Mouse (Mus musculus) heart, postnatal 4 days (tissue): ENCODE data around the gene Bcl2l15. TPM values are rescaled to one million over a fixed set of nuclear protein-coding genes. Genes with fewer than 3 reads are reported as not detected.
A peak's percentile ranks its signal among the peaks of the same experiment; 100 is the strongest.
"Not testable (repeated sequence)": the region's sequence is repeated elsewhere in the genome, so short reads cannot be mapped to it uniquely, and the experiment has no call there.

ENCODE experiments used
- DNase-seq: peaks from one replicate; pipeline ENCODE4 v3.0.0; 2021
- total RNA-seq, 2 experiments: library from RNA; stranded (reverse); gene quantifications; 2 replicates each; pipeline ENCODE4 v1.2.3; 2021

Gene Bcl2l15
- total RNA-seq = not detected

DNA sequence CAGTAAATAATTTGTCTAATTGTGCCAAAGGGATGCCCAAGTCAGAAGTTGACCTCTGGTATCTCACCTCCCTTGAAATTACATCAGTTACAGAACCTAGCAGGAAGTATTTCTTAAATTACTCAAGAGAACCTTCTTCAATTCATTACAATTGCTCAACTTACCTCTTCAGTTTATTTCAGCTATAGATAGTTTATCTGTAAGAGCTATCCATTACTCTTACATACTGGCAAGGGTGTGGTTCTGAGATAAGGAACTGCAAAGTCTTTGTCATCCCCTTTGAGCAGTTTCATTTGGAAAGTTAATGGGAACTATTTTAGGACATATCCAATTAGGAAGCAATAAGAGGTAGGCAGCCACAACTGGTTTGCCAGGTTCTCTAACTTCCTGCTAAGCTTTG is at the start of gene Bcl2l15:
Bcl2l15 (plus strand) TSS at position 176 of the 400 bp plus-strand sequence.
- DNase-seq = no peak

DNA sequence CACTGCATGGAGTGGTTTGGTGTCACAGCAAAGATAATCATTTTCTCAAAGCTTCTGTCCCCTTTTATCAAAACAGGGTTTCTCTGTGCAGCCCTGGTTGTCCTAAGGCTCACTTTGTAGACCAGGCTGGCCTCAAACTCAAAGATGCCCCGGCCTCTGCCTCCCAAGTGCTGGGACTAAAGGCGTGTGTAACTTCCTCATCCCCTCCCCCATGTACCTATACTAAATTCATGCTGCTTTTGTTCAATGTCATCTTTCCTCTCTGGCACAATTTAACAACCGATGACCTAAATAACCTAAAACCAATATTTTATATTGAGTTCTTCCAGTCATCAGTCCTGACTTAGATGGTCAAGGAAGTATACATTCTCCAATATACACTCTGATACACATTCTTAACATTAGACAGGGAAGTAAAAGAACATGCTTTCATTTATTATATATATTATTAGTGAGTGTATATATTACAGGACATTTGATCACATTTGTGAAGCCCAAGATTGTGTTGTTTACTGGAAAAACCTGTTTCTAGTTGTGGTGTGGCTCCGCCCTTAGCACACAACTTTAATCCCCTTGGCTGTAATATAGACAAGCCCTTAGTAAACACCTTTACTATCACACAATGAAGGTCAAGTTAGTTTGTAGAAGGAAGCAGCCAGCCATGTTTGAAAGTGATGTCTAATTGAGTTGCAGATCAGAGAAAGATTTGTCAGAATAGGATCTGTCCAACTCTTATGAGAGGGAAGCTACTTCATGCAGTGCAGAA is 49.4 kb upstream of the Bcl2l15 start:
- no peak for DNase-seq

- no peak for DNase-seq
Measured at GRCm38 (mm10) chr3:103787225-103787624, 45.2 kb upstream of the Bcl2l15 start.

GRCm38 (mm10) chr3:103789096-103789495 is 43.3 kb upstream of the Bcl2l15 start:
- no peak for DNase-seq

GRCm38 (mm10) chr3:103789891-103790345 is 42.5 kb upstream of the Bcl2l15 start:
- peak; percentile 42 for DNase-seq

GRCm38 (mm10) chr3:103790346-103791145 is 41.9 kb upstream of the Bcl2l15 start:
- DNase-seq = peak; percentile 55

GRCm38 (mm10) chr3:103791230-103792110 is 40.9 kb upstream of the Bcl2l15 start, which contains the start of gene Hipk1:
Hipk1 (minus strand) TSS chr3:103791563.
- DNase-seq = peak; percentile 95

GRCm38 (mm10) chr3:103792111-103792406 is 40.3 kb upstream of the Bcl2l15 start:
- DNase-seq = not testable (repeated sequence)

- no peak for DNase-seq
Measured at GRCm38 (mm10) chr3:103792566-103792965, 39.8 kb upstream of the Bcl2l15 start.

DNA sequence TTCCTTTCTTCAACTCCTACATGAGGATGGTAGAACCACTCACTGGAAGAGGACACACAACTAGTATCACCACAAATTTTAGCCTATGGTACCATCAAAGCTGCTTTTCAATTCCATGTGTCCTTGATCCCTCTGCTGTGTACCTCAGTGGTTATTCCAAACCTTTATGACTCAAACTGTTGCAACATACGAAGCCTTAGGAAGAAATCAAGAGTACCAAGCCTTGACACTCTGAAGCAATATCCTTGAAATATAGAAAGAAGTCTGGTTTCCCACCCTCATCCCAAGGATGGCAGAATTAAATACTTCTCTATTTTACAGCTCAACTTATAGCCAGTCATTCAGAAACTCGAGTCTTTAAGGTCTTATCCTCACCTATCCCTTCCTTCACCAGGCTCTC is 36.0 kb upstream of the Bcl2l15 start:
- DNase-seq = no peak

GRCm38 (mm10) chr3:103799507-103799906 is 32.9 kb upstream of the Bcl2l15 start:
- DNase-seq = no peak

DNA sequence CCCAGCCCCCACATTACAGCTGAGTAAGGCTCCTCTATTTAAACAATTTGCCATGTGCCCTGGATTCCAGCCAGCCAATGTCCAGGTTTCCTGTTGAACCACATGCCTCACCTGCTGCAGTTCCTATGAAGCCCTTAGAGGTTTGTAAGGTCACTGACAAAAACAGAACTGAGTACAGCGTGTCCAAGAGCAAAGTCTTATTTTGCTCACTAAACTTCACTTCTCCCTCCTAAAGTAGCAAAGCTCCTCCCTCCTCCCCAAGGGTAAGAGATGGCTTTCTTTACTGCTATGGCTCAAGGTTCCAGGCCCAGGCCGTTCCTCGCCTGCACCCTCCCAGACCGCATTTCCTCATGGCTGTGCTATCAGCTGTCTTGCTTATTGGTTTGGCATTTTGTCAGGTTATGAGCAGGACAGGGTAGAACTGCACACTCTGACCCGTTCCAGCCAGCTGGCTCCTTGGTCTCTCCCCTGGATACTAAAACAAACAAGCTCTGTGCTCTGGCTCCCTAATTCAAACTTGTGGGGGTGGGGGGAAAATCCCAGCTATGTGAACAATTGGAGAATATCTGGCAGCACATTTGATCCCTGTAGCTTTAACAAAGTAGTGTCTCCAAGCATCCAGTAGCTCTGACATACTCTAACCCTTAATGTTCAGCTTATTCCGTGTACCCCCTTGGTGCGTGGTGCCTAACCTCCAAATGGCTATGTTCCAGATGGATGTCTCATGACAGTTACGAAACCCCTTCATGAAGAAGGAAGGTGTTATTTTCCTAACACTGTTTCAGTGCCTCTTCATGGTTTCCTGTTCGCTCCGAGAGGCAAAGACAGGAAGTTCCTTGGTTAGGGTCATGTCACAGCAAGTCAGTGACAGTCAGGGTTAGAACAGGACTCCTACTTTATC is 30.5 kb upstream of the Bcl2l15 start:
- DNase-seq = peak; percentile 81

GRCm38 (mm10) chr3:103802861-103803260 is 29.5 kb upstream of the Bcl2l15 start:
- no peak for DNase-seq

GRCm38 (mm10) chr3:103805671-103806070 is 26.7 kb upstream of the Bcl2l15 start:
- no peak for DNase-seq

GRCm38 (mm10) chr3:103808891-103809798 is 23.3 kb upstream of the Bcl2l15 start, which contains the start of the genes Dclre1b, Ap4b1 and Gm43064:
Dclre1b (minus strand) TSS chr3:103809444.
Ap4b1 (plus strand) TSS chr3:103809520.
Gm43064 (plus strand) TSS chr3:103809573.
- peak; percentile 94 for DNase-seq

- DNase-seq = no peak
Measured at GRCm38 (mm10) chr3:103809799-103810150, 22.6 kb upstream of the Bcl2l15 start.

- DNase-seq = no peak
Measured at GRCm38 (mm10) chr3:103810967-103811366, 21.4 kb upstream of the Bcl2l15 start.

GRCm38 (mm10) chr3:103827548-103827947 is 4.9 kb upstream of the Bcl2l15 start:
- DNase-seq = no peak

GRCm38 (mm10) chr3:103829036-103829435 is 3.4 kb upstream of the Bcl2l15 start:
- DNase-seq = no peak

DNA sequence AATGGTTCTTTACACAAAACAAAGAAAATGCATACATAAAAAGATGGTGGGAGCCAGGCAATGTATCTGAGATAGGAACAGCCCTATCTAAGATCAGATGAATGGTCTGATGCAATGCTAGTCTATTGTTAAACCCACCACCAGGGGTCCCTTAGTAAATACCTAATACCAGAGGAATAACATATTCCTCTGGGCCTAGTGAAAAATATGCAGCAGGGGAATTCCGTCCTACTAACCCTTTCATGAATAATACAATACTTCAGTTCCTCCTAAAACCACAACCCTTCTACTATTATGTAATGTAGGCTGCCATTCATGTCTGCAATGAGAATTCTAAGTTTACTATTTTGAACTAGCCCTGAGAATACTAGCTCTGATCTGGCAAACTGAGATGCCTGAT is 1.7 kb upstream of the Bcl2l15 start:
- not testable (repeated sequence) for DNase-seq
